Mouse (Mus musculus) monocyte, adult 5-6 weeks (primary cell): ENCODE measurements around the gene Abcf2. TPM values are rescaled to one million over a fixed set of nuclear protein-coding genes. Genes with fewer than 3 reads are reported as not detected.

Experiments
- ATAC-seq: fragments of 153-309, 156-312 bp; replicated peaks from 2 replicates; pipeline ENCODE4 v1.8.0; 2017; ENCODE audit warnings: mild to moderate bottlenecking; ENCODE audit not compliant: low TSS enrichment, insufficient number of reproducible peaks, severe bottlenecking, poor library complexity, low FRiP score
- total RNA-seq: library from RNA; stranded (forward); fragments of 200-1000, 200-491, 200-594 nt; gene quantifications from 3 replicates; pipeline ENCODE4 v1.2.3, GENCODE M21; 2017

Gene Abcf2
- total RNA-seq, 1 experiment from 2014 or later = 33.8 TPM

DNA sequence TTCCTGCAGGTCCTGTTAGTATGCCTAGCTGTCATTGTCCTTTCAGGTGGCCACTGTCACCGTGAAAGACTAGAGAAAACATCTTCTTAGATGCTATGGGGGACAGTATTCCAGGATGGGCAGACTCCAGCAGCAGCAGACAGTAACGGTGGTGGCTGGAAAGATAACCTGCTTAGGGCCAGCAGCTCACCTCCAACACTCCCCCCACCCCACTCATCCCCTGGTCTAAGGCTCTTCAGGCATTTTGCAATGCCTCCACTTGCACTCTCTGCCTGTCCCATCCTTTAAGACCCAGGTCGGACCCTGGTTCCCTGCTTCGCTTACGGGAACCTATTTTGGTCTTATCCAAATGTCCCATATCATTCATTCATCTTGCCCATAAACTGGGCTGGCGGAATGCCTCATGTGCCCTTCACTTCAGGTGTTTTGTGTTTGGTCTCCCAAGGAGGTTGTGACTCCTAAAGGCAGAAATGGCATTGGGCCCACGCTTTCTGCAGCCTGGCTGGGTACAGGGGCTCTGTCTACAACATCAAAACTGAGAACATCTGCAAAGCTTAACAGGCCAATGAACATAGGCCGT lies 26.3 kb upstream of the Abcf2 start:
- no peak for ATAC-seq

DNA sequence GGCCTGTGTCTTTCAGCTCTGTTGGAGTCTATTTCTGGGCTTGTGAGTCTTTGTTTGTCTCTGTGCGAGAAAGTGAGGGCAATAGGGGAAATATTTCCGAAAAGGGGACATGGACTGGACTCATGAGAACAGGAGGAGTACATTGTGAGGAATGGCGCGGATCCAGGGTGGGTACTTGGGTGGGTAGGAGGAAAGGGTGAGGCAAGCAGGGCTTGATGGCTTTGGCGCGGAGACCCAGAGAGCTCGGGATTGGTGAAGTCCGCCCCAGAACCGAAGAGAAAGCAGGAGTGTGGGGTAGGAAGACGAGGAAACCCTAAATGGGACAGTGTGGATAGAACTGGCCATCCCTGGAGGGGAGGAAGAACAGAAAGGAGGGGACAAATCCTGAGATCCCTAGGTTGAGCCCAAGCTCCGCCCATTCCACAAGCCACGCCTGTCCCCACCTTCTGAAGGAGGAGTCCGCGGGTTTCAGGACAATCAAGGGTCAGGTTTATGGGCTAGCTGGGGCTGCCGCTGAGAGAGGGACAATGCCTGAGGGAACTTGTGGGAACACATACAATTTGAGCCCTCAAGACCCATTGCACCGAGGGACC lies 25.6 kb upstream of the Abcf2 start:
- ATAC-seq = no peak

- no peak for ATAC-seq
Observed at GRCm38 (mm10) chr5:24601911-24602750, 24.9 kb upstream of the Abcf2 start.

DNA sequence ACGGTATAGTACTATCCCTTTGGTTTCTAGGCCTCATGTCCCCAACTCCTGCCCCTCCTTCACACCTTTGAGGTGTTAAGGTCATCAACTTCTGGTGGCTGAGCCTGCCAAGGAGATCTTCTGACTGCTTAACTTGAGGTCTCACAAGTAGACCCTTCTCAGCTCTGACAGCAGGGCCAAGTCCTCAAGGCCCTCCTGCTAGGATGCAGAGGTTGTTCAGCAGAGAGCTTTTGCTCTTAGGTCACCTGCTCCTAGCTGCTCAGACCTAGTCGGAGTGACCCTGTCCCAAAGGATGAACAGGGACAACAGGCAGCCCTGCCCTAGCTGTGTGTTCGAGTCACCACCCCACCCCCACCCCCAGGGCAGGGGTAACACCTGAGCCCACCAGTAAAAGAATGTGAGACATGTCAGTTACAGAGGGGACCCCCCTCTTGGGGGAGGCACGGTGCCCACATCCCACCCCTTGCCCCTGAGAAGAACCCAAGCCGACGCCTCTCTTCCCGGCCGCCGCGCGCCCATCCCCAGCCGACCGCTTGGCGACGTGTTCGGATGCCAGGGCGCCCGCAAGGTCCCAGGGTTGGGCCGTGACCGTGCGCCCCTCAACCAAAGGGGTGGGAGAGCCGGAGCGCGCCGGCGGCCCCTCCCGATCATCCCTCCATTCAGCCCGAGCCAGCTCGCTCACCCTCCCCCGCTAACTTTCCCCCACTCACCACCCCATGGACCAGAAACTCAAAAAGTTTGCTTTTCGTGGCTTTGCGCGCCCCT lies 24.0 kb upstream of the Abcf2 start:
- no peak for ATAC-seq

- ATAC-seq = no peak
Observed at GRCm38 (mm10) chr5:24600236-24600635, 23.0 kb upstream of the Abcf2 start.

- no peak for ATAC-seq
Observed at GRCm38 (mm10) chr5:24599137-24599536, 21.9 kb upstream of the Abcf2 start.

- ATAC-seq = no peak
Observed at GRCm38 (mm10) chr5:24598570-24599006, 21.3 kb upstream of the Abcf2 start.

DNA sequence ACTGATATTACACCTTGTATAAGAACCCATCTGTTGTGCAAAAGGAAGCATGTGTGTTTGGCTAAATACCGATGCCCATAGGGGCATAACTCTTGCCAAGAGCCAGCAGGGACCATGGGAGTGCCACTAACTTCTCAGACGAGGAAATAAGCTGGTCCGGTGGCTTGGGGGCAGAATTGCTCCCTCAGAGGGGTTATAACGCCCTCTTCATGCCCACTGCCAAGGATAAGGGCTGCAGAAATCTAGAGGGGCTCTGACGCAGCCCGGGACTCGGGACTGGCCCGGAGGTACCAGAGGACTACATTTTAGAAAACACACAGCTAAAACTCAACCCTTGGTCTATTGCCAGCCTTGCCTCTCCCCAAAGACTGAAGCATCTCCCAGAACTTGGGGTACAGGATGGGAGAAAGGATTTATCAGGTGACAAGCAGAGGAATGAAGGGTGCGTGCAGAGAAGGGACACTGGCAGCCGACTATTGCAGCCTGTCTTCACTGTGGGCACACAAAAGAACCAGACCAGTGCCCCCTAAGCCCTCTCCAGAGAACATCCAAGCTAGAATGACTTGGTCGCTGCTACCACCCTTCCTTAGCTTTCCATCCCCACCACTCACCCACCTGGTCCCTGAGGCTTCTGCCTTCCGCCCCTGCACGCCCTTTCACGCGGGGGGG lies 20.8 kb upstream of the Abcf2 start:
- ATAC-seq = no peak

DNA sequence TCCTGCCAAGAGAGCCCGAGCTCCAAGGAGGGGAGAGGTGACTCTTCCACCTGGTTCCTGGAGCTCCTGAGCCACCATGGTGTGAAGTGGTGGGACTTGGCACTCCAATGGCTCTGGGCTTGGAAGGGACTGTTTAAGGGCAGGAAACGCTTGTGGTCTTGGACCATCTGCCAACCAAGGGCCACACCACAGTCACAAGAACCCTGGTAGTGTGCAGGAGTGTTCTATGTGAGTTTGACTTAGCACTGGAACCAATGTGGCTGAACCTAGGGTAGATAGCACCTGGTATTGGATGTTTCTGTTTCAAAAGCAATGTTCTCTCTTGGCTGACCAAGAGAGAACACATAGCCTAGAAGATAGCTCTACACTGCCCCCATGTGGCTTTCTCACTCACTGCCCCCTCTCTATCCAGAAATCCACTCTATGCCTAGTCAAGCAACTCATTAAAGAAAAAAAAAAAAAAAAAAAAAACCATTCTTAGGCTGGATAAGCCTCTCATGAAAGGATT lies 20.0 kb upstream of the Abcf2 start:
- peak; percentile 66 for ATAC-seq

- ATAC-seq = no peak
Observed at GRCm38 (mm10) chr5:24596519-24597171, 19.4 kb upstream of the Abcf2 start.

GRCm38 (mm10) chr5:24595786-24596380 lies 18.6 kb upstream of the Abcf2 start:
- no peak for ATAC-seq

- no peak for ATAC-seq
Observed at GRCm38 (mm10) chr5:24595261-24595660, 18.0 kb upstream of the Abcf2 start.

- no peak for ATAC-seq
Observed at GRCm38 (mm10) chr5:24594346-24594745, 17.1 kb upstream of the Abcf2 start.

- ATAC-seq = no peak
Observed at GRCm38 (mm10) chr5:24593928-24594327, 16.7 kb upstream of the Abcf2 start.

- no peak for ATAC-seq
Observed at GRCm38 (mm10) chr5:24593230-24593629, 16.0 kb upstream of the Abcf2 start.

- no peak for ATAC-seq
Observed at GRCm38 (mm10) chr5:24592471-24593160, 15.3 kb upstream of the Abcf2 start.

DNA sequence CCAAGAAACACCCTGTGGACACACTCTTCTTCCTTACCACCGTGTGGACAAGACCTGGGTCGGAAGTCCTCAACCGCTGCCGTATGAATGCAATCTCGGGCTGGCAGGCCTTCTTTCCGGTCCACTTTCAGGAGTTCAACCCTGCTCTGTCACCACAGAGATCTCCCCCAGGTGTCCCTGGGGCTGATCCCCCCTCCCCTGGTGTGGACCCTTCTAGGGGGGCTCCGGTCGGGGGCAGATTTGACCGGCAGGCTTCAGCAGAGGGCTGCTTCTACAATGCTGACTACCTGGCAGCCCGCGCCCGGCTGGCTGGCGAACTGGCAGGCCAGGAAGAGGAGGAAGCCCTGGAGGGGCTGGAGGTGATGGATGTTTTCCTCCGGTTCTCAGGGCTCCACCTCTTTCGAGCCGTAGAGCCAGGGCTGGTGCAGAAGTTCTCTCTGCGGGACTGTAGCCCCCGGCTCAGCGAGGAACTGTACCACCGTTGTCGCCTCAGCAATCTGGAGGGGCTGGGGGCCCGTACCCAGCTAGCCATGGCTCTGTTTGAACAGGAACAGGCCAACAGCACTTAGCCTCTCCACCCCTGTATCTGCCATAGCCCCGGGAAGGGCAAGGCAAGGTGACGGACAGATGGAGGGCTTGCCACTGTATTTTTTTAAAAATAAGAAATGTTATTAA lies 14.7 kb upstream of the Abcf2 start:
- no peak for ATAC-seq
